Mouse (Mus musculus): Measurements from ENCODE around the gene Taf5l. TPM values are rescaled to one million over a fixed set of nuclear protein-coding genes. Genes with fewer than 3 reads are reported as not detected.
A peak's percentile ranks its signal among the peaks of the same experiment; 100 is the strongest.

Taf5l gene
- polyA plus RNA-seq, 1 experiment from 2014 or later = 32.1 TPM

DNA sequence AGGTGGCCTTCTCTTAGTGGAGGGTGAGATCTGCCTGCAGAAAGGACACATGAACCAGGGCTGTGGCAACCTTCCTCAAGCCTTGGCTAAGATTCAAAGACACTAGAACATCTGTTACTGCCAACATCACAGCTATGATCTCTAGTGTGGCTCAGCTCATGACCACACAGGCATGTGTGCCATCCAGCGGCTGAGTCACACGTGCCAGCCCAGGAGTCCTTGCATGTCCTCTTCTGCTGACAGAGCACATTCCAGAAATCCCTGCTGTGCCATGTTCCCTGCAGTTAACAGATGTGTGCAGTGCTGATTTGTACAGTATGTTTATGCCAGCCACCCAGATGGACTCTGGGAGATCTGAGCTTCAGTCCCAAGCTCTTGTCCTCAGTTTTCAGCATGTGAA is 21.6 kb downstream of the Taf5l start:
- Histone ChIP-seq H3K27me3 (ENCODE audit: control insufficient read depth, insufficient read depth, low read length) (no peaks in the 10 kb centered on the region), H3K36me3 (ENCODE audit: control insufficient read depth, insufficient read depth, low read length) (0 out of 2 replicates have a peak, but pooled peaks cover 4% of the 10 kb centered on the region), H3K27ac (ENCODE audit: low read depth, low read length) (no peak overlapping the region), H3K9ac (ENCODE audit: low read depth, low read length) (no peak overlapping the region), H3K4me1 (replicated peaks; ENCODE audit: control insufficient read depth, insufficient read depth, low read length) (no peaks in the 10 kb centered on the region), H3K9me3 (ENCODE audit: control insufficient read depth, low read length) (no peaks in the 10 kb centered on the region), H3K4me2 (replicated peaks; ENCODE audit: low read depth, low read length) (no peak overlapping the region), H3K4me3 (ENCODE audit: low read depth, low read length) (no peak overlapping the region)
- WGBS = 87% methylated on average over 2 of the region's 2 CpGs
- ATAC-seq (ENCODE audit: low FRiP score) (no peak), DNase-seq (ENCODE audit: low spot score) (no peak)

GRCm38 (mm10) chr8:123993997-123994396 is 27.2 kb downstream of the Taf5l start:
- H3K9ac ChIP-seq (ENCODE audit: low read depth, low read length) = no peak overlapping the region
- ATAC-seq (ENCODE audit: low FRiP score) = no peak
- no peak for DNase-seq (ENCODE audit: low spot score)
- H3K9me3 ChIP-seq (ENCODE audit: control insufficient read depth, low read length) = no peaks in the 10 kb centered on the region
- H3K4me2 ChIP-seq (replicated peaks; ENCODE audit: low read depth, low read length) = no peak overlapping the region
- no peak overlapping the region for H3K4me3 ChIP-seq (ENCODE audit: low read depth, low read length)
- no peak overlapping the region for H3K27ac ChIP-seq (ENCODE audit: low read depth, low read length)
- 94% methylated on average over 3 of the region's 3 CpGs for whole genome bisulfite sequencing
- no peaks in the 10 kb centered on the region for H3K27me3 ChIP-seq (ENCODE audit: control insufficient read depth, insufficient read depth, low read length)
- no peaks in the 10 kb centered on the region for H3K4me1 ChIP-seq (replicated peaks; ENCODE audit: control insufficient read depth, insufficient read depth, low read length)
- H3K36me3 ChIP-seq (ENCODE audit: control insufficient read depth, insufficient read depth, low read length) = 0 out of 2 replicates have a peak, but pooled peaks cover 2% of the 10 kb centered on the region

DNA sequence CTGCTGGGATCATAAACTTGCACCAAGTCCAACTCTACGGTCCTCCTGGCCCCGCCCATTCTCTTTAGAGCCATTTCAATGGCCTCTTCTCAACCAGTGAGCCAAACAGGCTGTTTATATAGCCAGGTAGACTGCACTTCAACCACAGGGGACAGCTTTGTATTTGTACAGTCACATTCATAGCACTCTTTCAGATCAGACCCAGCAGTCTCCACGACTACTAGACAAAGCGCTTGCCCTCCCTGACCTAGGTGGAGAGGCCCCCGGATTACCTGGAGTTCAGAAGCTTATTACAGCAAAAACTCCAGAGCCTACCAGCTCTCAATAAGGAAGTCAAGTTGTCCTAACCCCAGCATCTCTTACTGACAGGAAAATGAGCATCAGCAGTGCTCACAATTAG is 27.6 kb downstream of the Taf5l start:
- ATAC-seq (ENCODE audit: low FRiP score) = no peak

DNA sequence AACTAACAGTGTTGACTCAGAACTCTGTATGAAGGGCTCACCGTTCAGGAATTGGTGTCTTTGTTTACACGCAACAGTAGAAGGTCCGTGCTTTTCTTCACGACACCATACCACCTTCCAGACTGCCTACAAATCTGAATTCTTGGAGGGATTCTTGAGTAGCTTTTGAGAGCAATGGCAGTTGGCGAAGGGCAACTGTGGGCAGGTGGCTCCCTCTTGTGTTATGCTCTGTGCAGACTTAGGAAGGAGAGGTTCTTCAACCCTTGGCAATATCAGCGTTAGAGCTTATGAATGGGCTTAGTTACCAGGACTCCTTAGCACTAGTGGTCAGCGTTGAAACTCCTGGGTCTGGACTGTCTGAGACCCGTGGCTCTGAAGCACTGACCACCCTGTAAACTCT is 28.6 kb downstream of the Taf5l start:
- DNase-seq (ENCODE audit: low spot score) (no peak), ATAC-seq (ENCODE audit: low FRiP score) (no peak)
- Histone ChIP-seq H3K36me3 (ENCODE audit: control insufficient read depth, insufficient read depth, low read length) (0 out of 2 replicates have a peak, but pooled peaks cover 2% of the 10 kb centered on the region), H3K27ac (ENCODE audit: low read depth, low read length) (no peak overlapping the region), H3K9me3 (ENCODE audit: control insufficient read depth, low read length) (no peaks in the 10 kb centered on the region), H3K27me3 (ENCODE audit: control insufficient read depth, insufficient read depth, low read length) (no peaks in the 10 kb centered on the region), H3K9ac (ENCODE audit: low read depth, low read length) (no peak overlapping the region), H3K4me1 (replicated peaks; ENCODE audit: control insufficient read depth, insufficient read depth, low read length) (no peaks in the 10 kb centered on the region), H3K4me2 (replicated peaks; ENCODE audit: low read depth, low read length) (no peak overlapping the region), H3K4me3 (ENCODE audit: low read depth, low read length) (no peak overlapping the region)
- WGBS = 86% methylated on average over 8 of the region's 8 CpGs

More for the DNA sequence above, 27.6 kb downstream of the Taf5l start:
- WGBS = 89% methylated on average over 5 of the region's 5 CpGs
- no peak for DNase-seq (ENCODE audit: low spot score)
- Histone ChIP-seq H3K36me3 (ENCODE audit: control insufficient read depth, insufficient read depth, low read length) (0 out of 2 replicates have a peak, but pooled peaks cover 2% of the 10 kb centered on the region), H3K4me3 (ENCODE audit: low read depth, low read length) (no peak overlapping the region), H3K9ac (ENCODE audit: low read depth, low read length) (no peak overlapping the region), H3K4me2 (replicated peaks; ENCODE audit: low read depth, low read length) (no peak overlapping the region), H3K27ac (ENCODE audit: low read depth, low read length) (no peak overlapping the region), H3K27me3 (ENCODE audit: control insufficient read depth, insufficient read depth, low read length) (no peaks in the 10 kb centered on the region), H3K4me1 (replicated peaks; ENCODE audit: control insufficient read depth, insufficient read depth, low read length) (no peaks in the 10 kb centered on the region), H3K9me3 (ENCODE audit: control insufficient read depth, low read length) (no peaks in the 10 kb centered on the region)

GRCm38 (mm10) chr8:123990277-123991049 is 30.7 kb downstream of the Taf5l start:
- H3K36me3 ChIP-seq (ENCODE audit: control insufficient read depth, insufficient read depth, low read length) = no peaks in the 10 kb centered on the region
- H3K4me3 ChIP-seq (ENCODE audit: low read depth, low read length) = no peak overlapping the region
- no peak overlapping the region for H3K9ac ChIP-seq (ENCODE audit: low read depth, low read length)
- no peaks in the 10 kb centered on the region for H3K27me3 ChIP-seq (ENCODE audit: control insufficient read depth, insufficient read depth, low read length)
- DNase-seq (ENCODE audit: low spot score) = no peak
- ATAC-seq (ENCODE audit: low FRiP score) = no peak
- WGBS = 89% methylated on average over 13 of the region's 13 CpGs
- no peaks in the 10 kb centered on the region for H3K9me3 ChIP-seq (ENCODE audit: control insufficient read depth, low read length)
- H3K27ac ChIP-seq (ENCODE audit: low read depth, low read length) = no peak overlapping the region
- H3K4me2 ChIP-seq (replicated peaks; ENCODE audit: low read depth, low read length) = no peak overlapping the region
- no peaks in the 10 kb centered on the region for H3K4me1 ChIP-seq (replicated peaks; ENCODE audit: control insufficient read depth, insufficient read depth, low read length)

DNA sequence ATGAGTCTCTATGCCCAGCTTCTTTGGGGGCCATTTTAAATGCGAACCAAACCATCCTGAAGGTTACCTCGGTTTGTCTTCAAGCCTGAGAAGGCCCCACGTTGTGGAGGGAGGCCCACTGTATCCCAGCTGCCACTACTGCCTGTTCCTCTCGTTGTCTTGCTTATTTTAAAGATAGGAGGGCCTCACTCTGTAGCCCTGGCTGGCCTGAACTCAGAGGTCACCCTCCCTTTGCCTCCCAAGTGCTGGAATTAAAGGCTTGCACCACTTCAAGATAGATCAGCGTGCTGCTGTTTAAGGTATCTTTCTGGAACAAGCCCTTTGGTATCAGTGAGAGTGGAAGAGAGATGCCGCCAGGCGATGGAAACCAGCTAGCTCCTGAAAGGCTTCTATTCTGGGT is 32.1 kb downstream of the Taf5l start:
- Histone ChIP-seq H3K9ac (ENCODE audit: low read depth, low read length) (no peak overlapping the region), H3K4me1 (replicated peaks; ENCODE audit: control insufficient read depth, insufficient read depth, low read length) (no peaks in the 10 kb centered on the region), H3K36me3 (ENCODE audit: control insufficient read depth, insufficient read depth, low read length) (no peaks in the 10 kb centered on the region), H3K4me3 (ENCODE audit: low read depth, low read length) (no peak overlapping the region), H3K4me2 (replicated peaks; ENCODE audit: low read depth, low read length) (0 out of 2 replicates have a peak overlapping the region, but pooled peaks have one; percentile 4), H3K27me3 (ENCODE audit: control insufficient read depth, insufficient read depth, low read length) (no peaks in the 10 kb centered on the region), H3K9me3 (ENCODE audit: control insufficient read depth, low read length) (no peaks in the 10 kb centered on the region), H3K27ac (ENCODE audit: low read depth, low read length) (no peak overlapping the region)
- ATAC-seq (ENCODE audit: low FRiP score) (no peak), DNase-seq (ENCODE audit: low spot score) (no peak)
- 77% methylated on average over 7 of the region's 7 CpGs for WGBS

- H3K9me3 ChIP-seq (ENCODE audit: control insufficient read depth, low read length) = no peaks in the 10 kb centered on the region
- no peaks in the 10 kb centered on the region for H3K36me3 ChIP-seq (ENCODE audit: control insufficient read depth, insufficient read depth, low read length)
- no peak overlapping the region for H3K4me3 ChIP-seq (ENCODE audit: low read depth, low read length)
- 71% methylated on average over 6 of the region's 6 CpGs for WGBS
- H3K27me3 ChIP-seq (ENCODE audit: control insufficient read depth, insufficient read depth, low read length) = no peaks in the 10 kb centered on the region
- DNase-seq (ENCODE audit: low spot score) (no peak), ATAC-seq (ENCODE audit: low FRiP score) (no peak)
- H3K4me2 ChIP-seq (replicated peaks; ENCODE audit: low read depth, low read length) = 0 out of 2 replicates have a peak overlapping the region, but pooled peaks have one; percentile 4
- H3K4me1 ChIP-seq (replicated peaks; ENCODE audit: control insufficient read depth, insufficient read depth, low read length) = no peaks in the 10 kb centered on the region
- H3K9ac ChIP-seq (ENCODE audit: low read depth, low read length) = no peak overlapping the region
- H3K27ac ChIP-seq (ENCODE audit: low read depth, low read length) = no peak overlapping the region
Observed at GRCm38 (mm10) chr8:123988605-123989038, 32.6 kb downstream of the Taf5l start.

DNA sequence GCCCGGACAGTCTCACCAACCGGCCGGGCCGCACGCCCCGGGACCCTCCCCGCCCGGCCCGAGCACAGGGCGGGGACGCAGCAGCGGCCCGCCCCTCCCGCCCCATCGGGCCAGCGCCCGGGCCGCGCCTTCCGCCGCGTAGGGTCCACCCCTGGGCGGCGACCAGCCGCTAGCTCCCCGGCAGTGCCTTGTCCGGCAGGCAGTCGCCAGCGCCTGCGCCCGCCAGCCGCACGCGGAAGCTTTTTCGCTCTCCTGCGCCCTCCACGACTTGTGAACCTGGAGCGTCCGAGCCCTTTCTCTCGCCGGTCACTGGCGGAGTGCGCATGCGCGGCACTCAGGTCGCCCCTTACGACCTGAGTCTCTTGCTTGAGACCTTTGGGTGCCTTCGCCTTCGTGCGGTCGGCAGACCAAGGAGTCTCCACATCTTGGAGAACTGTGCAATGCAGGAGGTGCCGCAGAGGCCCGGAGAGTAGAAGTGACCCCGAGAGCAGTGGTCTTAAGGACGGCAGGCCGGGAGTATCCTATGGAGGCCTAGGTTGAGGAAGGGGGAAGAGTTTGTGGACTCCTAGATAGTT is 38.3 kb downstream of the Taf5l start, which contains the start of gene Abcb10:
TSS of gene Abcb10 (minus strand) at position 297 of the 575 bp plus-strand sequence.
- Histone ChIP-seq H3K27ac (ENCODE audit: low read depth, low read length) (peak within 1 kb of the TSS; percentile 71), H3K4me3 (ENCODE audit: low read depth, low read length) (peak within 1 kb of the TSS; percentile 71), H3K4me2 (replicated peaks; ENCODE audit: low read depth, low read length) (peak within 1 kb of the TSS; percentile 97), H3K27me3 (ENCODE audit: control insufficient read depth, insufficient read depth, low read length) (no peaks in the 10 kb centered on the region), H3K9me3 (ENCODE audit: control insufficient read depth, low read length) (no peaks in the 10 kb centered on the region), H3K36me3 (ENCODE audit: control insufficient read depth, insufficient read depth, low read length) (no peaks in the 10 kb centered on the region), H3K9ac (ENCODE audit: low read depth, low read length) (peak within 1 kb of the TSS; percentile 74), H3K4me1 (replicated peaks; ENCODE audit: control insufficient read depth, insufficient read depth, low read length) (peaks cover 2% of the 10 kb centered on the region; the same call in 1 of the 2 replicates)
- ATAC-seq (ENCODE audit: low FRiP score) (peak; percentile 91), DNase-seq (ENCODE audit: low spot score) (peak; percentile 91)
- WGBS = under 1% methylated on average over 49 of the region's 56 CpGs
